Mouse (Mus musculus): ENCODE data around the gene Haghl.
"Not testable (repeated sequence)": the region's sequence is repeated elsewhere in the genome, so short reads cannot be mapped to it uniquely, and the experiment has no call there.

Haghl gene

GRCm38 (mm10) chr17:25818851-25819780 lies 33.6 kb upstream of the Haghl start:
- no peak for DNase-seq (ENCODE audit: low read depth, low spot score)

- DNase-seq (ENCODE audit: low read depth, low spot score), result no peak
These were observed 32.2 kb upstream of the Haghl start for GRCm38 (mm10) chr17:25817662-25818061.

DNA sequence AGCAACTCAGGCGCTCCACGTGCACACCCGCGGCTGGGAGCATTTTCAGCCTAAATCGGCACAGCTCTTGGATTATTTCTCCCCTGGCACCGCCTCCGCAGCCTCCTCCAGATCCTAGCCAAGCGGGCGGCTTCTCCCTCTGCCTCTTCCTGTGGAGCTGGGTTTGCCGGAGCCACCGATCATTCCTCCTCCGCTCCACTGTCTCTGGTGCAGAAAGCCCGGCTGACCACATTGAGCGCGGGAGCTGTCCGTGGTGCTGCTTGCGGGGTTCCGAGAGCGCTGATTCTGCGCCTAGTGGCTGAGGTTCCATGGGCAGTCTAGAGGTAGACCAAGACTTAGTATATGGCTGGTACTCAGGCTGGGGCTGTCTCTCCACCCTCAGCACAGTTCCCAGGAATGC lies 28.0 kb upstream of the Haghl start:
- peak; percentile 92 for DNase-seq (ENCODE audit: low read depth, low spot score)

- peak; percentile 64 for DNase-seq (ENCODE audit: low read depth, low spot score)
These were observed 25.4 kb upstream of the Haghl start for GRCm38 (mm10) chr17:25810890-25811289.

- peak; percentile 89 for DNase-seq (ENCODE audit: low read depth, low spot score)
These were observed 24.3 kb upstream of the Haghl start for GRCm38 (mm10) chr17:25809606-25810340.

DNA sequence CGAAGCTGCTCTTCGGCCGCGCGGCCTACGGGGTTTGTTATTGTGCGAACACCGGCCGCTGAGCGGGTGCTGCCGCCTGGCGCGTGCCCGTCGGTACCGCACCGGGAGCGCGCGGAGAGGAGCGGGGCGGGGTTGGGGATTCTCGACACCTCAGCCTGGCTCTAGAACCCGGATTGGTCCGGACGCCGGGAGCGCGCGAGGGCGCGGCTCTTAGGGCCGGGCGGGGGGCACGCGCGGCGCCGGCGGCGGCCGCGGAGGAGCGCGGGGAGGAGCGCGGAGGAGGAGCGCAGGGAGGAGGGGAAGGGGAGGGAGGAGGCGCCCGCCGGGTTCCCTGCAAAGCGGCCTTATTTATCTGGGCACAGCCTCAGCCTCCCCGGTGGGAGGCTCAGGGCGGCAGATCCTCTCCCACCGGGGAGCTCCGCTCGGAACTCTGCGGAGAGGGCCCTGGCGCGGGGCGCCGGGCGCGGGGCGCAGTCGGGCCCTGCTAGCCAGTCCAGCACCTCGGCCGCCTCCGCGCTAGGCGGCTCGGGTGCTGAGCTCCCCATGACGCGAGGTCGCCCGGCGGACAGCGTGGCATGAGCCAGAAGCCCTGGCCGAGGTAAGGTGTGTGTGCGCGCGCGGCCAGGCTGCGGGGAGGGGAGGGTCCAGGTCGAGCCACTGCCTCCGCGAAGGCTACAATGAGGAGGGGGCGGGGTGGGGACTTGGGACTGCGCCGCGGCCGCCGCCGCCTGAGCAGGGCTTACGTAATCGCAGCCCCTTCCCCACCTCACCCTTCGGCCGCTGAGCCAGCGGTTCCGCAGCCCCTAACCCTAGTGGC lies 23.5 kb upstream of the Haghl start, which contains the start of gene Fbxl16:
Gene Fbxl16, plus strand, starts transcription at position 297 of the 817 bp plus-strand sequence.
- DNase-seq (ENCODE audit: low read depth, low spot score), result peak; percentile 99

DNA sequence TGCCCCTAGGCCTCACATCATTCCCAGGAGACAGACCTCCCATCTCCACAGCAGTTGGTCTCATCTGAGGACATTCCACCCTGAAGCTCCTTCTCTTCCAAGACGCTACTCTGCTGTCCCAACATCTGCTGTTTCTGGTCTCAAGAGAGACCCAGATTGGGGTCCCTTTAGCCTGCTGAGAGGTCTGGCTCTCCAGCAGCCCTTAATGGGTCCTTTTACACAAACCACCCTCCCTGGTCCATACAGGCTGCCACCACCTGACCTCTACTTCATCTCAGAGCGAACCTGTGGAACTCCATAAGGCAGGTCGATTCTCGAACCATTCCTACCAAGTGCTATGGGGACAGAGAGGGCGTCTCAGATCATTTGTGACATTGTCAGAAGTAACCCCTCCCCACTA lies 22.6 kb upstream of the Haghl start:
- no peak for DNase-seq (ENCODE audit: low read depth, low spot score)

DNA sequence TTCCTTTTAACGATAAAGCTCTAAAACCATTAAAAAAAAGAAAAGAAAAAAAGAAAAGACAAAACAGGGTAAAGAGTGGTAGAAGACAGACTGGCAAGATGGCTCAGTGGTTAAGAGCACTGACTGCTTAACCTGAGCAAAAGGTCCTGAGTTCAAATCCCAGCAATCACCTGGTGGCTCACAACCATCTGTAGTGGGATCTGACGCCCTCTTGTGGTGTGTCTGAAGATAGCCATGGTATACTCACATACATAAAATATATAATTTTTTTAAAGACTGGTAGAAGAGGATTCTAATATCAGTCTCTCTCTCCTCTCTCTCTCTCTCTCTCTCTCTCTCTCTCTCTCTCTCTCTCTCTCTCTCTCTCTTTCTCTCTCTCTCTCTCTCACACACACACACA lies 22.0 kb upstream of the Haghl start:
- not testable (repeated sequence) for DNase-seq (ENCODE audit: low read depth, low spot score)

- no peak for DNase-seq (ENCODE audit: low read depth, low spot score)
These were observed 21.0 kb upstream of the Haghl start for GRCm38 (mm10) chr17:25806507-25806906.

DNA sequence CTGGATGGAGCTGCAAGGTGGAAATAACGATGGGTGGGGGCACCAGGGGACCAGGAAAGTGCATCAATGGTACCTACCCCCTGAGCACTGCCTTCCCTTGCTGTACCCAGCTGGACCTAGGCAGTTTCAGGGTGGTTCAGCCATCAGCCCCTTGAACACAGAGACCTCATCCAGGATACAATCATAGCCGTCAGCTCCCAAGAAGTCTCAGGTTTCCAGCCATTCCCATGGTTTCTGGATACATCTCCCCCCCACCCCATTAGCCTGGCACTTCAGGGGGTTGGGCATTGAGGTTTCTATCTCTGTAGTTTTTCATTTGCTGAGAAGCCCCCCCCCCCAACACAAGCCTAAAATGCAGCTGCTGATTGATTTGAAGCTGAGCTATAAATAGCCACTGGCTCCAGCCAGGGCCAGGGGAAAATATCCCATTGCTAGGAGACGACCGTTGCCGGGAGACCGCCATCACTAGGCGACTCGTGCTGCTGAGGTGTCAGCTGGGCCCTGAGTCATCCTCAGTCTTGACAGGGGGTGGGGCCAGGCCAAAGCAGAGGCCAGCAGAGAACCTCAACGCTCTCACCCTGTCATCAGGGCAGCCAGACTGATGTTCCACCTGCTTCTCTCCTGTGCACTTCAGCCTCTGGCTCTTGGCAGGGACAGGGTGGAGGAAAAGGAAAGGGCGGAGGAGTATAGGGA lies 17.5 kb upstream of the Haghl start:
- peak; percentile 94 for DNase-seq (ENCODE audit: low read depth, low spot score)

GRCm38 (mm10) chr17:25801029-25801428 lies 15.6 kb upstream of the Haghl start:
- DNase-seq (ENCODE audit: low read depth, low spot score), result peak; percentile 84

- DNase-seq (ENCODE audit: low read depth, low spot score), result peak; percentile 79
These were observed 11.5 kb upstream of the Haghl start, which contains the start of gene Metrn for GRCm38 (mm10) chr17:25796951-25797369. Metrn (minus strand) TSS chr17:25797136.

- peak; percentile 56 for DNase-seq (ENCODE audit: low read depth, low spot score)
These were observed 10.8 kb upstream of the Haghl start for GRCm38 (mm10) chr17:25796211-25796771.

DNA sequence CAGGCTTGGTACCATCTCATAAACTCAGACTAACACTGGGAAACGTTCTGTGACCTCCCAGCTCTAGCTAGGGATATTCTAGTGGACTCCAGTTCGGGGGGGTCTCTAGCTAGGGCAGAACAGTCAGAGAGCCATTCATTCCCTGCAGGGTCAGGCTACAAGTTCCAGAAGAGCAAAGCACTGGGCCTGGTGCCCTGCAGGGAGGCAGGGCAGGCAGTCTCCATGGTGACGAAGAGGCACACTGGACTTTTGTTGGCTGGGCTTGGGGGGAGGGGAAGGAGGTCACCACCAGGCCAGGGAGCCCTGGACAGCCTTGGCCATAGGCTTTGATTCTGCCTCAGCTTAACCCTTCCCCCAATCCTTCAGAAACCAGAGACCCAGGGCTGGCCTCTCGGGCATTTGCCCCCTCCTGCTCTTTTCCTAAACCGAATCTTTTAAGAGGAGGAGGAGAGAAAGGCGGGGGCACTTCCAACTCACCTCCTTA lies 10.2 kb upstream of the Haghl start, which contains the start of gene AC134908.4:
Gene AC134908.4, minus strand, starts transcription at position 51 of the 484 bp plus-strand sequence.
- DNase-seq (ENCODE audit: low read depth, low spot score), result peak; percentile 93

GRCm38 (mm10) chr17:25794998-25795397 lies 9.5 kb upstream of the Haghl start:
- DNase-seq (ENCODE audit: low read depth, low spot score), result no peak

GRCm38 (mm10) chr17:25794197-25794596 lies 8.7 kb upstream of the Haghl start:
- no peak for DNase-seq (ENCODE audit: low read depth, low spot score)

- peak; percentile 79 for DNase-seq (ENCODE audit: low read depth, low spot score)
These were observed 7.1 kb upstream of the Haghl start, which contains the start of gene Fam173a for GRCm38 (mm10) chr17:25792615-25793014. Fam173a (minus strand) TSS chr17:25792901.

- peak; percentile 94 for DNase-seq (ENCODE audit: low read depth, low spot score)
These were observed 6.5 kb upstream of the Haghl start for GRCm38 (mm10) chr17:25791843-25792527.

- no peak for DNase-seq (ENCODE audit: low read depth, low spot score)
These were observed 5.9 kb upstream of the Haghl start for GRCm38 (mm10) chr17:25791320-25791842.

Measured in brain, adult 2 months (tissue).